Mouse (Mus musculus): ENCODE data around the gene Ubap1l.
A peak's percentile ranks its signal among the peaks of the same experiment; 100 is the strongest.

- no peak for TF ChIP-seq CTCF (conservative IDR thresholded peaks at IDR 0.05 in 1 of 2, IDR thresholded peaks at IDR 0.05 in 1 of 2; ENCODE audit: low read depth in 2 of 2, low read length in 2 of 2)
- no peak for TF ChIP-seq BHLHE40 (IDR thresholded peaks at IDR 0.05; ENCODE audit: low read depth, low read length)
- TF ChIP-seq MAX (IDR thresholded peaks at IDR 0.05; ENCODE audit: low read length): no peak
- no peak for TF ChIP-seq CHD2 (IDR thresholded peaks at IDR 0.05; ENCODE audit: low read length)
- no peak for TF ChIP-seq POLR2A (IDR thresholded peaks at IDR 0.05; ENCODE audit: low read depth, low read length)
- no peak for TF ChIP-seq KAT2A (IDR thresholded peaks at IDR 0.05; ENCODE audit: insufficient replicate concordance, low read length)
- TF ChIP-seq ETS1 (conservative IDR thresholded peaks at IDR 0.05; ENCODE audit: low read depth, low read length): no peak
- peak; percentile 15; the same call in 1 of the 2 replicates for TF ChIP-seq ELF1 (IDR thresholded peaks at IDR 0.05; ENCODE audit: low read depth, low read length)
These were observed 14.2 kb upstream of the Ubap1l start for GRCm38 (mm10) chr9:65346476-65347111.

Measured in CH12.LX (cell line).